Mouse (Mus musculus): ENCODE data around the gene A030003K21Rik. TPM values are rescaled to one million over a fixed set of nuclear protein-coding genes. Genes with fewer than 3 reads are reported as not detected.

A030003K21Rik gene
- polyA plus RNA-seq, 1 experiment = not detected

DNA sequence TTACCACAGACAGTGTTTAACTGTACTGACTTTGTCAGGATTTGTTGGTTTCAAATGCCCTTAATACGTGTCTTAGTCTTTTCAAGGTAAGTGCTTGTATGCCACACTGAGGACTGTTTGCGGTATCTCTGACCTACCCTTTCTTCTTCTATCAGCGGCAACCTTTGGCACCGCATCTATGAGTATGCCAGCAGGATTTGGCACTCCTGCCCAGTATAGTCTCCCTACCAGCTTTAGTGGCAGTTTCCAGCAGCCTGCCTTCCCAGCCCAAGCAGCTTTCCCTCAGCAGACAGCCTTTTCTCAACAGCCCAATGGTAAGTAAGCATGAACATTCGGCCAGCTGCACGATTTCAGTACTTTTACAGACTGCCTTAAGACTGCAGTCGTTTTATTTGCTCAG, 49.9 kb downstream of the A030003K21Rik start:
- no peak for TF ChIP-seq MYOG (IDR thresholded peaks at IDR 0.05; ENCODE audit: control insufficient read depth, extremely low read depth, insufficient read length)
- no peak for TF ChIP-seq CEBPB (IDR thresholded peaks at IDR 0.05; ENCODE audit: low read depth)
- TF ChIP-seq MAX (IDR thresholded peaks at IDR 0.05) = no peak
- TF ChIP-seq FOSL1 (IDR thresholded peaks at IDR 0.05; ENCODE audit: insufficient read depth, low read length, poor library complexity, severe bottlenecking) = no peak
- no peak for TF ChIP-seq CTCF (IDR thresholded peaks at IDR 0.05; ENCODE audit: control insufficient read depth, insufficient read depth, insufficient read length)
- TF ChIP-seq USF1 (IDR thresholded peaks at IDR 0.05; ENCODE audit: low read depth) = no peak
- no peak for TF ChIP-seq MYOD1 (IDR thresholded peaks at IDR 0.05; ENCODE audit: control insufficient read depth, insufficient read length, low read depth)
- no peak overlapping the region for H3ac ChIP-seq (ENCODE audit: control insufficient read depth, insufficient read length, low read depth)
- H3K4me3 ChIP-seq (ENCODE audit: insufficient read depth, poor library complexity, severe bottlenecking) = no peak overlapping the region
- peaks cover 82% of the 10 kb centered on the region for H3K36me3 ChIP-seq (ENCODE audit: control insufficient read depth, insufficient read depth)
- no peaks in the 10 kb centered on the region for H3K79me3 ChIP-seq (ENCODE audit: low read depth)
- H3K27me3 ChIP-seq (ENCODE audit: control insufficient read depth, insufficient read depth, insufficient read length) = no peaks in the 10 kb centered on the region
- H3K79me2 ChIP-seq (ENCODE audit: control insufficient read depth, insufficient read depth) = no peaks in the 10 kb centered on the region

Other genes starting within 250 kb of the A030003K21Rik start
- 80.6 TPM for gene Mff, start 218.5 kb downstream of the A030003K21Rik start, polyA plus RNA-seq (2012; fragmentation: generic; extraction: Trizol)
- not detected for gene Tm4sf20, start 174.9 kb downstream of the A030003K21Rik start, polyA plus RNA-seq (2012; fragmentation: generic; extraction: Trizol)
- gene Gm47791, start 172.1 kb downstream of the A030003K21Rik start, polyA plus RNA-seq (2012; fragmentation: generic; extraction: Trizol) = not detected
- 26.9 TPM for gene Agfg1, start 103.9 kb downstream of the A030003K21Rik start, polyA plus RNA-seq (2012; fragmentation: generic; extraction: Trizol)
- gene A030005L19Rik, start 30.1 kb downstream of the A030003K21Rik start, polyA plus RNA-seq (2012; fragmentation: generic; extraction: Trizol) = 0.12 TPM
- gene A030014E15Rik, start 18.5 kb downstream of the A030003K21Rik start, polyA plus RNA-seq (2012; fragmentation: generic; extraction: Trizol) = not detected
- not detected for gene Gm6217, start 12.0 kb downstream of the A030003K21Rik start, polyA plus RNA-seq (2012; fragmentation: generic; extraction: Trizol)
- gene Gm7544, start 12.6 kb upstream of the A030003K21Rik start, polyA plus RNA-seq (2012; fragmentation: generic; extraction: Trizol) = not detected
- gene Gm47955, start 16.9 kb upstream of the A030003K21Rik start, polyA plus RNA-seq (2012; fragmentation: generic; extraction: Trizol) = not detected
- gene Gm47959, start 57.2 kb upstream of the A030003K21Rik start, polyA plus RNA-seq (2012; fragmentation: generic; extraction: Trizol) = not detected
- gene Slc19a3, start 95.1 kb upstream of the A030003K21Rik start, polyA plus RNA-seq (2012; fragmentation: generic; extraction: Trizol) = not detected
- gene Krtap28-10, start 99.1 kb upstream of the A030003K21Rik start, polyA plus RNA-seq (2012; fragmentation: generic; extraction: Trizol) = not detected
- gene Gm47969, start 101.5 kb upstream of the A030003K21Rik start, polyA plus RNA-seq (2012; fragmentation: generic; extraction: Trizol) = not detected
- gene A030005K14Rik, start 116.0 kb upstream of the A030003K21Rik start, polyA plus RNA-seq (2012; fragmentation: generic; extraction: Trizol) = not detected
- not detected for gene Krtap28-13, start 117.5 kb upstream of the A030003K21Rik start, polyA plus RNA-seq (2012; fragmentation: generic; extraction: Trizol)
- gene Ccl20, start 173.4 kb upstream of the A030003K21Rik start, polyA plus RNA-seq (2012; fragmentation: generic; extraction: Trizol) = not detected
- gene Daw1, start 216.4 kb upstream of the A030003K21Rik start, polyA plus RNA-seq (2012; fragmentation: generic; extraction: Trizol) = not detected